Mouse (Mus musculus) small intestine, adult 2 months (tissue): ENCODE measurements around the gene Bud23.

Source experiments
- CTCF ChIP-seq: fragments of 200-500 bp; IDR thresholded peaks from 2 replicates; pipeline ENCODE4 v1.5.1; 2012; ENCODE audit warnings: low read depth, mild to moderate bottlenecking, control low read depth, inconsistent platforms, low read length, moderate library complexity, mixed read lengths; ENCODE audit not compliant: insufficient replicate concordance, insufficient read length; ENCODE audit errors: extremely low read depth
- POLR2A ChIP-seq: fragments of 200-500 bp; IDR thresholded peaks from 2 replicates; pipeline ENCODE4 v1.6.1; 2012; ENCODE audit warnings: low read depth, mild to moderate bottlenecking, control low read depth, inconsistent platforms, low read length, moderate library complexity

DNA sequence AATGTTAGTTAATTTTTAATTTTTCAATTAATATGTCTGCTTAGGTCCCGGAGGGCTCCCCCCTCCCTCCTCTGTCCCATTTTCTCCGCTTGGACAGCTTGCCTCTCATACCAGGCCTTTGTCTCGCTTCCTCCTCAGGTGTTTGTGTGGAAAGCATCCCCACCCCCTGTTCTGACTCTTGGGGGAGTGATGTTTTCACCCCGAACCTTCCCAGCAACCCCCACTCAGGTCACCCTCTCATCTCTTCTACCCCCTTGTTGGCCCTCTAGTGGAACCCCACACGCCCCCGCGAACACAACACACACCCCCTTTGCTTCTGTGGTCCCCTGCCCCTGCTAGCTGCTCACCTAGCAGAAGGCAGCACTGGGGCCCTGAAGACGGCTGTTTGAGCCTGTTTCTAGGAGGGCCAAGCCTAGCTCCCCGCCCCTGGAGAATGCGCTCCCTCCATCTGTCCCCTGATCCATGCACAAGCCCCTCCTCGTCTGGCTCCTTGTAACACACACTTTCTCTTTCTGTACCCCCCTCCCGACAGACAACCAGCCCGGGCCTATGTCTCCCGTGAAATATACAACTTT is 12.3 kb upstream of the Bud23 start:
- TF ChIP-seq CTCF (no peak), POLR2A (no peak)
